Mouse (Mus musculus) heart, adult 11 months (tissue): ENCODE data around the gene Ndufa7.
"Not testable (repeated sequence)": the region's sequence is repeated elsewhere in the genome, so short reads cannot be mapped to it uniquely, and the experiment has no call there.

Experiments
- DNase-seq: peaks from one replicate; pipeline ENCODE4 v3.0.0; 2022

The Ndufa7 gene

GRCm38 (mm10) chr17:33812475-33812874, 11.9 kb upstream of the Ndufa7 start:
- DNase-seq = peak; percentile 97

GRCm38 (mm10) chr17:33812990-33813389, 11.4 kb upstream of the Ndufa7 start:
- DNase-seq = peak; percentile 99

GRCm38 (mm10) chr17:33815399-33815798, 9.0 kb upstream of the Ndufa7 start:
- DNase-seq = no peak

- peak; percentile 93 for DNase-seq
Measured at GRCm38 (mm10) chr17:33816612-33817011, 7.8 kb upstream of the Ndufa7 start.

- DNase-seq = peak; percentile 100
Measured at GRCm38 (mm10) chr17:33817184-33817968, 7.0 kb upstream of the Ndufa7 start.

- DNase-seq = no peak
Measured at GRCm38 (mm10) chr17:33817969-33818643, 6.3 kb upstream of the Ndufa7 start.

- no peak for DNase-seq
Measured at GRCm38 (mm10) chr17:33822436-33822959, 1.9 kb upstream of the Ndufa7 start.

GRCm38 (mm10) chr17:33823171-33823570, 1.2 kb upstream of the Ndufa7 start:
- peak; percentile 91 for DNase-seq

- DNase-seq = not testable (repeated sequence)
Measured at GRCm38 (mm10) chr17:33824997-33825330, 592 bp downstream of the Ndufa7 start.

GRCm38 (mm10) chr17:33825462-33825861, 1.1 kb downstream of the Ndufa7 start:
- DNase-seq = peak; percentile 89

- peak; percentile 91 for DNase-seq
Measured at GRCm38 (mm10) chr17:33826850-33827249, 2.5 kb downstream of the Ndufa7 start.

GRCm38 (mm10) chr17:33828892-33829291, 4.5 kb downstream of the Ndufa7 start:
- peak; percentile 99 for DNase-seq

GRCm38 (mm10) chr17:33829561-33829960, 5.2 kb downstream of the Ndufa7 start:
- peak; percentile 93 for DNase-seq

GRCm38 (mm10) chr17:33842966-33843795, 18.8 kb downstream of the Ndufa7 start, which contains the start of gene Cd320:
Gene Cd320 (plus strand): TSS chr17:33843091.
- peak; percentile 99 for DNase-seq

- DNase-seq = no peak
Measured at GRCm38 (mm10) chr17:33844196-33844595, 19.8 kb downstream of the Ndufa7 start.

- peak; percentile 89 for DNase-seq
Measured at GRCm38 (mm10) chr17:33848139-33848538, 23.8 kb downstream of the Ndufa7 start.

GRCm38 (mm10) chr17:33851331-33851730, 27.0 kb downstream of the Ndufa7 start:
- DNase-seq = no peak

- no peak for DNase-seq
Measured at GRCm38 (mm10) chr17:33857816-33858215, 33.4 kb downstream of the Ndufa7 start.

GRCm38 (mm10) chr17:33865330-33866030, 41.1 kb downstream of the Ndufa7 start:
- DNase-seq = no peak

GRCm38 (mm10) chr17:33873537-33873936, 49.2 kb downstream of the Ndufa7 start, which contains the start of gene Gm7029:
Gene Gm7029 (plus strand): TSS chr17:33873837.
- not testable (repeated sequence) for DNase-seq

GRCm38 (mm10) chr17:33874411-33874810, 50.0 kb downstream of the Ndufa7 start:
- peak; percentile 89 for DNase-seq

- DNase-seq = not testable (repeated sequence)
Measured at GRCm38 (mm10) chr17:33875797-33876196, 51.4 kb downstream of the Ndufa7 start.
